Mouse (Mus musculus): ENCODE measurements around the gene L2hgdh.
"Not testable (repeated sequence)": the region's sequence is repeated elsewhere in the genome, so short reads cannot be mapped to it uniquely, and the experiment has no call there.

The L2hgdh gene

GRCm38 (mm10) chr12:69674576-69675537 lies 49.8 kb downstream of the L2hgdh start:
- DNase-seq (ENCODE audit: low read depth, low spot score): no peak

GRCm38 (mm10) chr12:69674176-69674575 lies 50.5 kb downstream of the L2hgdh start:
- no peak for DNase-seq (ENCODE audit: low read depth, low spot score)

GRCm38 (mm10) chr12:69666721-69667120 lies 58.0 kb downstream of the L2hgdh start:
- no peak for DNase-seq (ENCODE audit: low read depth, low spot score)

DNA sequence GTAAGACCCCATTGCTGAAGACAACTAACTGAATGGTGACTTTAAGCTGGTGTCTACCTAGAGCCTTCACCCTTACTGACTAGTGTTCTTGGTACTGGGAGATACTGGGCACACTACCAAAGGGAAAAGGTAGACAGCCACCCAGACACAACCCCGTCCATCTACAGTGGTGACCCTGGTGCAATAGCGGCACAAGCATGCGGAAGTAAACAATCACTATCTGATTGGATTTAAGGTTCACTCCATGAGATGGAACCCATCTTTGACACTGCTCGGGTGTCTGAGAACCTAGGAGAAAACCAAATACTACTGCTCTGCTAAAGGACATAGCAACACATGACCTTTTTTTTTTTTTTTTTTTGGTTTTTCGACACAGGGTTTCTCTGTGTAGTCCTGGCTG lies 63.0 kb downstream of the L2hgdh start:
- DNase-seq (ENCODE audit: low read depth, low spot score): no peak

GRCm38 (mm10) chr12:69653973-69654372 lies 70.7 kb downstream of the L2hgdh start:
- DNase-seq (ENCODE audit: low read depth, low spot score): not testable (repeated sequence)

GRCm38 (mm10) chr12:69649511-69649910 lies 75.2 kb downstream of the L2hgdh start:
- DNase-seq (ENCODE audit: low read depth, low spot score): no peak

- DNase-seq (ENCODE audit: low read depth, low spot score): no peak
Observed at GRCm38 (mm10) chr12:69645821-69646616, 78.7 kb downstream of the L2hgdh start.

DNA sequence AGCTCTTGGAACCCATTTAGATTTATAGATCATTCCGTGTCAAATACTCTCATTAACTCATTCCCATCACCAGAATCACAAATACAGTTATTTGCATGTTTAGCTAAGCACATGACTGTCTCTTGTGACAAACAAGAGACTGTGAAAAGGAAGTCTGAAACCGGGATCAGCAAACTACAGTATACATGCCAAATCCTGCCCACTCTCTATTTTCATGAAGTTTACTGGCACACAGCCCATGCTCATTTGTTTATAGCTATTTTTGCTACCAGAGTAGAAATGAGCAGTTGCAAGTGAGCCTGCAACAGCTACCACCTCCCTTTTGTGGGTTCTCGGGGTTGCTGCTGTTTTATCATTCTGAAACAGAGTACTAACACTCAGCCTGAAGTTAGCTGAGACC lies 79.8 kb downstream of the L2hgdh start:
- DNase-seq (ENCODE audit: low read depth, low spot score): no peak

DNA sequence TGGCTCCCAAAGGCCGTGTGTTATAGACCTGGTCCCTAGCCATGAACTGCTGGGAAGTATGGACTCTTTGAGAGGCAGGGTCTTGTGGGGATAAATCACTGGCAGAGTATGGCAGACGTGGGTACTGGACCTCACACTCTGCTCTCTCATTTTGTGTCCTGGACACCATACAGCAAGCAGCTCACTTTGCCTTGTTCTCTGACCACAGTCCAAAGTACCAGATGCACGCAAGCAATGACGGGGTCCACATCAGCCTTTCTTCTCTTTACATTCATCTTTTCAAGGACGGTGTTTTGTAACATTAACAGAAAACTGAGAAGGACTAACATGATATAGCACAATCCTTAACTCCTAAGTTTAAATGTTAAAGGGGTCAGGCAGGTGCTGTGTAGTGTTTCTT lies 81.8 kb downstream of the L2hgdh start:
- DNase-seq (ENCODE audit: low read depth, low spot score): no peak

Measured in ES-CJ7 (cell line).